Mouse (Mus musculus) heart, postnatal 36 days (tissue): Measurements from ENCODE around the gene Gzmg. TPM values are rescaled to one million over a fixed set of nuclear protein-coding genes. Genes with fewer than 3 reads are reported as not detected.

Experiments used
- total RNA-seq, 2 experiments: library from RNA; stranded (reverse); gene quantifications; 2 replicates each; pipeline ENCODE4 v1.2.3; 2021

Gene Gzmg
- total RNA-seq, 2 experiments from 2014 or later, result not detected

Other genes with a start within 250 kb of the Gzmg start
- 1 to 10 TPM; 1.5 to 1.7 TPM for gene Cma1, start 214.9 kb downstream of the Gzmg start, total RNA-seq
- gene Cma2, start 208.6 kb downstream of the Gzmg start, total RNA-seq, result not detected
- gene Mcpt1, start 141.6 kb downstream of the Gzmg start, total RNA-seq, result not detected
- gene Mcpt9, start 129.1 kb downstream of the Gzmg start, total RNA-seq, result not detected
- not detected for gene Mcpt2, start 117.5 kb downstream of the Gzmg start, total RNA-seq
- gene Mcpt4, start 97.3 kb downstream of the Gzmg start, total RNA-seq, result 1 to 10 TPM; 1.2 to 1.9 TPM
- gene Mcpt8, start 74.3 kb downstream of the Gzmg start, total RNA-seq, result not detected
- gene Ctsg, start 57.0 kb downstream of the Gzmg start, total RNA-seq, result not detected
- gene Gzme, start 39.0 kb downstream of the Gzmg start, total RNA-seq, result not detected
- not detected for gene Gzmd, start 27.0 kb downstream of the Gzmg start, total RNA-seq
- not detected for gene Gzmn, start 15.0 kb upstream of the Gzmg start, total RNA-seq
- gene Gzmf, start 51.8 kb upstream of the Gzmg start, total RNA-seq, result not detected
- gene Gzmc, start 75.1 kb upstream of the Gzmg start, total RNA-seq, result not detected
- not detected for gene Gzmb, start 102.7 kb upstream of the Gzmg start, total RNA-seq
- gene Atp12a, start 205.5 kb upstream of the Gzmg start, total RNA-seq, result not detected
- gene Rnf17, start 243.0 kb upstream of the Gzmg start, total RNA-seq, result under 1 TPM; 0.24 to 0.67 TPM